In the genomic region with DNA sequence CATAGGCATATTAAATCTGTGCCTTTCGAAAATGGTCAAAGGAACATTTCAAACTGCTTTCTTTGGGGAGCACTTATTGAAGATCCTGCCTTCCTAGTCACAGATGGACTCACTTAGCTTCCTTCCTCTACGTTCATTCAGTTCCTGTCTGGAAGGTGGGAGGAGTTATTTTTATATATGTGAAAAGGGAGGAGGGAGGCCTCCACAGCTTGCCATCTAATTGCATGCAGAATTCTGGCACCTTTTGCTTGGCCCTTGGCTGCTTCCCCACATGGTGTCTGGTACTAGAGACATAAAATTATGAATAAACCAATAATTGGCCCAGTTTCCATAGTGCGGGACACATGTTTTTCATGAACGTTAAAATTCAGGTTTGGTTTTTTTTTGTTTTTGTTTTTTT, we compare ENCODE assay signal across 15 mouse cellular contexts. TPM values are rescaled to one million over a fixed set of nuclear protein-coding genes. Genes with fewer than 3 reads are reported as not detected.
DNase-seq lines count a peak whose midpoint lies in the region; ATAC-seq lines count a peak whose summit lies in the region.
"Had no signal": no experiment of that assay in that cellular context is flagged by ENCODE, and none has a peak within 500 bp of the region (broad histone marks: within the 10 kb centered on the region; RNA-seq: fewer than 3 reads in every experiment).

No protein-coding gene starts in this region.

- no peak overlapping the region for H3K4me3 ChIP-seq in midbrain, embryonic 15.5 days
- H3K4me3 ChIP-seq: hindbrain, embryonic 12.5 days; kidney, embryonic 15.5 days; limb, embryonic 12.5 days; lung, embryonic 15.5 days had no signal

- H3K4me1 ChIP-seq in midbrain, embryonic 15.5 days: no peaks in the 10 kb centered on the region
- H3K4me1 ChIP-seq: hindbrain, embryonic 12.5 days; kidney, embryonic 15.5 days; limb, embryonic 12.5 days; lung, embryonic 15.5 days had no signal

- no peak for DNase-seq in frontal cortex, postnatal 14 days (ENCODE audit: low spot score in 2 of 2)
- DNase-seq in cerebellum, postnatal 25 days: peak; percentile 80 to 88
- peak; percentile 14 to 30 for DNase-seq in layer of hippocampus, postnatal 10 days (ENCODE audit: low spot score in 2 of 2)
- no peak for DNase-seq in testis, postnatal 10 days (ENCODE audit: low spot score)
- DNase-seq in urinary bladder, postnatal 25 days (ENCODE audit: low spot score): no peak
- DNase-seq: adrenal gland, adult 2 months; midbrain, embryonic 14.5 days; thymus, postnatal 36 days had no signal

- no peak overlapping the region for H3K9ac ChIP-seq in midbrain, embryonic 15.5 days
- H3K9ac ChIP-seq: hindbrain, embryonic 12.5 days; kidney, embryonic 15.5 days; limb, embryonic 12.5 days; lung, embryonic 15.5 days had no signal

- H3K27ac ChIP-seq in midbrain, embryonic 15.5 days: no peak overlapping the region
- H3K27ac ChIP-seq: hindbrain, embryonic 12.5 days; kidney, embryonic 15.5 days; limb, embryonic 12.5 days; lung, embryonic 15.5 days had no signal

- no peak overlapping the region for H3K4me2 ChIP-seq in midbrain, embryonic 15.5 days
- H3K4me2 ChIP-seq: hindbrain, embryonic 12.5 days; kidney, embryonic 15.5 days; limb, embryonic 12.5 days; lung, embryonic 15.5 days had no signal

- peak; percentile 94 for ATAC-seq in frontal cortex, adult (ENCODE audit: low TSS enrichment)
- peak; percentile 95 for ATAC-seq in cerebellum, adult (ENCODE audit: insufficient number of reproducible peaks, low FRiP score, low TSS enrichment)
- ATAC-seq in midbrain, embryonic 15.5 days (replicated peaks): no peak

- no peaks in the 10 kb centered on the region for H3K9me3 ChIP-seq in midbrain, embryonic 15.5 days
- H3K9me3 ChIP-seq: hindbrain, embryonic 12.5 days; kidney, embryonic 15.5 days; lung, embryonic 15.5 days had no signal

- 72% methylated on average over 4 of the region's 4 CpGs for WGBS in midbrain, embryonic 15.5 days

- H3K27me3 ChIP-seq in midbrain, embryonic 15.5 days (replicated peaks): no peaks in the 10 kb centered on the region
- H3K27me3 ChIP-seq: hindbrain, embryonic 12.5 days; kidney, embryonic 15.5 days; limb, embryonic 12.5 days; lung, embryonic 15.5 days had no signal

- no peaks in the 10 kb centered on the region for H3K36me3 ChIP-seq in midbrain, embryonic 15.5 days (replicated peaks)
- H3K36me3 ChIP-seq: hindbrain, embryonic 12.5 days; kidney, embryonic 15.5 days; limb, embryonic 12.5 days; lung, embryonic 15.5 days had no signal

RNA-seq across cellular contexts. Expression of a gene that starts 5.5 kb away (rescaled TPM):
- total RNA-seq in layer of hippocampus, postnatal 10 days (2021): not detected
- polyA plus RNA-seq in midbrain, embryonic 15.5 days (2015; fragmentation: Nextera tagmentation; extraction: Ambion mirVana): 0.22 TPM in 1 of 2 replicates, not detected in the other
- total RNA-seq: adrenal gland, adult 2 months had no signal
- polyA plus RNA-seq: adrenal gland, adult 2 months; hindbrain, embryonic 12.5 days; kidney, embryonic 15.5 days; limb, embryonic 12.5 days; lung, embryonic 15.5 days; midbrain, embryonic 14.5 days had no signal

Comparison
In these comparisons a context has a peak if more than half of its experiments do, and no peak if none do; other contexts are left out.
1. DNase-seq: peak in cerebellum, postnatal 25 days (2 of 2) and layer of hippocampus, postnatal 10 days (2 of 2); none in frontal cortex, postnatal 14 days (0 of 2), testis, postnatal 10 days (single experiment) and urinary bladder, postnatal 25 days (single experiment).